Mouse (Mus musculus): Measurements from ENCODE around the gene Nfyc.

DNA sequence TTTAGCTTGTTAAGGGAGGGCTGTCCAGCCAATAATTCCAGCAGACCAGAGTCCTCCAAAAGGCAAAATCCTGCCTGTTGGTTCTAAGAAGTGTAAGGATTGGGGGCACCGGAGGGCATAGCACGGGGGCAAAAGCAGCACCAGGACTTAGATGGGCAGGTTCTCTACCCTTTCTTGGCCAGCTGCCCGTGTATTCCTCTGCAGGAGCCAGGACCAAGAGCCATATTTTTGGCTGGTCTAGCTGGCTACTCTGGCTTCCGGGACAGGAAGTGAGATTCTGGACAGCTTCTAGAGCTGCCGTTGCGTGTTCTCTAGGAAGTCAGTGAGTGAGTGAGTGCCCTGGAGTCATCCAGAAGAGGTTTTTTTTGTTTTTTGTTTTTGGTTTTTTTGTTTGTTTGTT, 101.2 kb downstream of the Nfyc start:
- TF ChIP-seq CTCF (IDR thresholded peaks at IDR 0.05; ENCODE audit: low read depth) (no peak), EP300 (optimal IDR thresholded peaks at IDR 0.05) (no peak)

Data from stomach, postnatal 0 days (tissue).